Mouse (Mus musculus) bone marrow, adult 2 months (tissue): ENCODE results near the gene Rftn1.

Source experiments
- CTCF ChIP-seq: fragments of 200-500 bp; IDR thresholded peaks from 2 replicates; pipeline ENCODE4 v1.5.1; 2011; ENCODE audit warnings: low read length, control low read depth; ENCODE audit not compliant: control insufficient read depth, insufficient read depth
- POLR2A ChIP-seq: fragments of 200-500 bp; IDR thresholded peaks from 2 replicates; pipeline ENCODE4 v1.6.1; 2011; ENCODE audit warnings: low read depth, mild to moderate bottlenecking, control low read depth, low read length, borderline replicate concordance; ENCODE audit not compliant: control insufficient read depth

- TF ChIP-seq POLR2A (no peak), CTCF (no peak)
Measured at GRCm38 (mm10) chr17:50128392-50128791, 62.1 kb downstream of the Rftn1 start.
